Mouse (Mus musculus) stomach, embryonic 14.5 days (tissue): ENCODE measurements around the gene Dnajc10. TPM values are rescaled to one million over a fixed set of nuclear protein-coding genes. Genes with fewer than 3 reads are reported as not detected.
A peak's percentile ranks its signal among the peaks of the same experiment; 100 is the strongest.

Experiments used
- ATAC-seq: fragments of 200-750 bp; cut with Nextera tagmentation; 2 replicates; pipeline ENCODE4 v1.8.0; 2017; ENCODE audit warnings: low read depth, moderate TSS enrichment; ENCODE audit not compliant: insufficient number of reproducible peaks, insufficient read depth, low FRiP score
- H3K27ac ChIP-seq: fragments of 300-500 bp; sonication (generic); 2 replicates; pipeline ENCODE4 v1.5.1; 2014; ENCODE audit warnings: mild to moderate bottlenecking, low read length, moderate library complexity, mixed read lengths
- H3K27me3 ChIP-seq: fragments of 300-500 bp; sonication (generic); 2 replicates; pipeline ENCODE4 v1.6.1; 2014; ENCODE audit warnings: low read length, control low read depth, mixed read lengths; ENCODE audit not compliant: control insufficient read depth, insufficient read depth
- H3K36me3 ChIP-seq: fragments of 300-500 bp; sonication (generic); 2 replicates; pipeline ENCODE4 v1.6.1; 2014; ENCODE audit warnings: mild to moderate bottlenecking, control low read depth, low read length, moderate library complexity, mixed read lengths; ENCODE audit not compliant: control insufficient read depth, insufficient read depth
- H3K4me1 ChIP-seq: fragments of 300-500 bp; sonication (generic); 2 replicates; pipeline ENCODE4 v1.6.1; 2014; ENCODE audit warnings: low read length, control low read depth, mixed read lengths; ENCODE audit not compliant: control insufficient read depth, insufficient read depth
- H3K4me2 ChIP-seq: fragments of 300-500 bp; sonication (generic); replicated peaks from 2 replicates; pipeline ENCODE4 v1.6.1; 2014; ENCODE audit warnings: low read depth, low read length, control low read depth
- H3K4me3 ChIP-seq: fragments of 300-500 bp; sonication (generic); 2 replicates; pipeline ENCODE4 v1.5.1; 2014; ENCODE audit warnings: low read depth, low read length, control low read depth
- H3K9ac ChIP-seq: fragments of 300-500 bp; sonication (generic); replicated peaks from 2 replicates; pipeline ENCODE4 v1.6.1; 2014; ENCODE audit warnings: low read depth, mild to moderate bottlenecking, control low read depth, low read length, moderate library complexity, mixed read lengths
- H3K9me3 ChIP-seq: fragments of 300-500 bp; sonication (generic); 2 replicates; pipeline ENCODE4 v1.6.1; 2016; ENCODE audit warnings: low read depth, low read length, control low read depth; ENCODE audit not compliant: control insufficient read depth
- WGBS: fragments of 180-500 bp; shearing (Covaris S2); extraction: QIAGEN DNeasy Blood & Tissue Kit; methylation state at CpG from one replicate; pipeline ENCODE4 v1.1.7; 2014; 5-methylcytosine and 5-hydroxymethylcytosine counted together
- polyA plus RNA-seq: library from polyadenylated mRNA; unstranded; fragments of >200 nt; fragmentation: Nextera tagmentation; extraction: Ambion mirVana; gene quantifications from 2 replicates; pipeline ENCODE4 v1.2.1, GENCODE M21; 2014

Dnajc10 gene
- polyA plus RNA-seq, 1 experiment from 2014 or later, result 91.8 TPM

GRCm38 (mm10) chr2:80314201-80314600 is 1.1 kb upstream of the Dnajc10 start:
- no peaks in the 10 kb centered on the region for H3K9me3 ChIP-seq
- 59% methylated on average over 1 of the region's 1 CpGs for WGBS
- no peak for ATAC-seq
- H3K4me3 ChIP-seq, result no peak overlapping the region
- no peaks in the 10 kb centered on the region for H3K27me3 ChIP-seq
- H3K36me3 ChIP-seq, result no peaks in the 10 kb centered on the region; the same call in 1 of the 2 replicates
- H3K27ac ChIP-seq, result no peak overlapping the region
- no peak overlapping the region for H3K9ac ChIP-seq
- no peak overlapping the region for H3K4me2 ChIP-seq
- H3K4me1 ChIP-seq, result no peaks in the 10 kb centered on the region

GRCm38 (mm10) chr2:80314854-80315241 is 418 bp upstream of the Dnajc10 start:
- peak overlapping the region; percentile 84 for H3K4me3 ChIP-seq
- peak overlapping the region; percentile 84; the same call in 1 of the 2 replicates for H3K9ac ChIP-seq
- peak; percentile 42; the same call in 1 of the 2 replicates for ATAC-seq

GRCm38 (mm10) chr2:80322878-80323277 is 7.6 kb downstream of the Dnajc10 start:
- WGBS, result 94% methylated on average over 4 of the region's 4 CpGs

More at GRCm38 (mm10) chr2:80314854-80315241, 418 bp upstream of the Dnajc10 start:
- Histone ChIP-seq H3K27ac (peak overlapping the region; percentile 96), H3K27me3 (no peaks in the 10 kb centered on the region), H3K4me2 (peak overlapping the region; percentile 60), H3K4me1 (no peaks in the 10 kb centered on the region), H3K36me3 (no peaks in the 10 kb centered on the region; the same call in 1 of the 2 replicates), H3K9me3 (no peaks in the 10 kb centered on the region)
- 28% methylated on average over 7 of the region's 7 CpGs for WGBS

GRCm38 (mm10) chr2:80325779-80326178 is 10.5 kb downstream of the Dnajc10 start:
- no peak overlapping the region for H3K4me3 ChIP-seq
- no peaks in the 10 kb centered on the region for H3K27me3 ChIP-seq
- no peaks in the 10 kb centered on the region for H3K9me3 ChIP-seq
- peaks cover 51% of the 10 kb centered on the region for H3K36me3 ChIP-seq
- no peaks in the 10 kb centered on the region for H3K4me1 ChIP-seq
- no peak overlapping the region for H3K27ac ChIP-seq
- ATAC-seq, result no peak
- no peak overlapping the region for H3K9ac ChIP-seq
- no peak overlapping the region for H3K4me2 ChIP-seq
- WGBS, result 90% methylated on average over 2 of the region's 2 CpGs

More at GRCm38 (mm10) chr2:80322878-80323277, 7.6 kb downstream of the Dnajc10 start:
- Histone ChIP-seq H3K9ac (no peak overlapping the region), H3K4me2 (no peak overlapping the region), H3K36me3 (peaks cover 42% of the 10 kb centered on the region), H3K27ac (no peak overlapping the region), H3K9me3 (no peaks in the 10 kb centered on the region), H3K4me3 (no peak overlapping the region), H3K27me3 (no peaks in the 10 kb centered on the region), H3K4me1 (no peaks in the 10 kb centered on the region)
- ATAC-seq, result no peak

GRCm38 (mm10) chr2:80327272-80327671 is 12.0 kb downstream of the Dnajc10 start:
- Histone ChIP-seq H3K9me3 (no peaks in the 10 kb centered on the region), H3K27ac (no peak overlapping the region), H3K36me3 (peaks cover 46% of the 10 kb centered on the region), H3K4me3 (no peak overlapping the region), H3K4me2 (no peak overlapping the region), H3K9ac (no peak overlapping the region), H3K4me1 (no peaks in the 10 kb centered on the region), H3K27me3 (no peaks in the 10 kb centered on the region)
- ATAC-seq, result no peak
- 91% methylated on average over 6 of the region's 6 CpGs for WGBS

GRCm38 (mm10) chr2:80328961-80329653 is 13.8 kb downstream of the Dnajc10 start:
- no peak overlapping the region for H3K4me2 ChIP-seq
- WGBS, result 94% methylated on average over 7 of the region's 7 CpGs
- no peak for ATAC-seq

GRCm38 (mm10) chr2:80340537-80340936 is 25.3 kb downstream of the Dnajc10 start:
- H3K4me1 ChIP-seq, result no peaks in the 10 kb centered on the region
- 97% methylated on average over 9 of the region's 9 CpGs for WGBS
- no peak overlapping the region for H3K9ac ChIP-seq
- H3K27ac ChIP-seq, result no peak overlapping the region
- no peak overlapping the region for H3K4me3 ChIP-seq
- H3K9me3 ChIP-seq, result no peaks in the 10 kb centered on the region
- peaks cover 69% of the 10 kb centered on the region for H3K36me3 ChIP-seq
- no peak overlapping the region for H3K4me2 ChIP-seq
- no peaks in the 10 kb centered on the region for H3K27me3 ChIP-seq
- ATAC-seq, result no peak

More at GRCm38 (mm10) chr2:80328961-80329653, 13.8 kb downstream of the Dnajc10 start:
- no peak overlapping the region for H3K9ac ChIP-seq
- no peak overlapping the region for H3K27ac ChIP-seq
- H3K4me3 ChIP-seq, result no peak overlapping the region
- H3K36me3 ChIP-seq, result peaks cover 41% of the 10 kb centered on the region
- no peaks in the 10 kb centered on the region for H3K27me3 ChIP-seq
- no peaks in the 10 kb centered on the region for H3K4me1 ChIP-seq
- H3K9me3 ChIP-seq, result no peaks in the 10 kb centered on the region

GRCm38 (mm10) chr2:80354531-80354930 is 39.3 kb downstream of the Dnajc10 start:
- no peaks in the 10 kb centered on the region for H3K9me3 ChIP-seq
- 87% methylated on average over 4 of the region's 4 CpGs for WGBS
- no peak for ATAC-seq
- H3K4me2 ChIP-seq, result no peak overlapping the region
- no peak overlapping the region for H3K4me3 ChIP-seq
- H3K27me3 ChIP-seq, result no peaks in the 10 kb centered on the region
- H3K4me1 ChIP-seq, result no peaks in the 10 kb centered on the region
- H3K36me3 ChIP-seq, result peaks cover 38% of the 10 kb centered on the region
- no peak overlapping the region for H3K27ac ChIP-seq
- H3K9ac ChIP-seq, result no peak overlapping the region
